Mouse (Mus musculus) spleen, adult 2 months (tissue): Measurements from ENCODE around the gene Hoxa2. TPM values are rescaled to one million over a fixed set of nuclear protein-coding genes. Genes with fewer than 3 reads are reported as not detected.

ENCODE experiments used
- DNase-seq, 2 experiments: peaks; one replicate each; pipeline versions ENCODE4 v3.0.0 to v3.0.0-alpha.2; 2012 to 2021; ENCODE audit warnings: low spot score in 2 of 2, low read depth in 1 of 2
- H3K27ac ChIP-seq: fragments of 200-500 bp; 2 replicates; pipeline ENCODE4 v1.5.1; 2012; ENCODE audit warnings: low read length, inconsistent platforms; ENCODE audit not compliant: insufficient read depth
- H3K27me3 ChIP-seq: fragments of 200-500 bp; 2 replicates; pipeline ENCODE4 v1.6.1; 2012; ENCODE audit warnings: mild to moderate bottlenecking, moderate library complexity, low read length, inconsistent platforms; ENCODE audit not compliant: control insufficient read depth, insufficient read depth
- H3K36me3 ChIP-seq: fragments of 200-500 bp; 2 replicates; pipeline ENCODE4 v1.6.1; 2012; ENCODE audit warnings: mild to moderate bottlenecking, low read length, inconsistent platforms; ENCODE audit not compliant: control insufficient read depth, insufficient read depth
- H3K4me1 ChIP-seq: fragments of 200-500 bp; 2 replicates; pipeline ENCODE4 v1.6.1; 2011; ENCODE audit warnings: inconsistent platforms; ENCODE audit not compliant: control insufficient read depth, insufficient read depth, insufficient read length
- H3K4me3 ChIP-seq: fragments of 200-500 bp; 2 replicates; pipeline ENCODE4 v1.5.1; 2011; ENCODE audit warnings: mild to moderate bottlenecking, inconsistent platforms; ENCODE audit not compliant: insufficient read depth, insufficient read length; ENCODE audit errors: extremely low read depth
- CTCF ChIP-seq: fragments of 200-500 bp; IDR thresholded peaks from 2 replicates; pipeline ENCODE4 v1.5.1; 2011; ENCODE audit warnings: mild to moderate bottlenecking, inconsistent platforms; ENCODE audit not compliant: insufficient read depth, insufficient read length, insufficient replicate concordance; ENCODE audit errors: extremely low read depth
- POLR2A ChIP-seq: fragments of 200-500 bp; IDR thresholded peaks from 2 replicates; pipeline ENCODE4 v1.6.1; 2011; ENCODE audit warnings: low read depth, low read length, inconsistent platforms
- WGBS: fragments of 180-500 bp; shearing (Covaris S2); methylation state at CpG from one replicate; pipeline ENCODE4 v1.1.7; 2018; 5-methylcytosine and 5-hydroxymethylcytosine counted together
- polyA plus RNA-seq: library from polyadenylated mRNA; depleted of rRNA; stranded (reverse); fragments of >200 nt; gene quantifications from 2 replicates; pipeline ENCODE4 v1.2.3, GENCODE M21; 2012

The Hoxa2 gene
- polyA plus RNA-seq, 1 experiment, result 0.27 TPM

- TF ChIP-seq POLR2A, result no peak
- no peak for TF ChIP-seq CTCF
- Histone ChIP-seq H3K4me3 (no peak overlapping the region), H3K27me3 (peaks cover 22% of the 10 kb centered on the region), H3K36me3 (no peaks in the 10 kb centered on the region), H3K27ac (no peak overlapping the region), H3K4me1 (peaks cover 5% of the 10 kb centered on the region)
- DNase-seq, result no peak
- WGBS, result 81% methylated on average over 3 of the region's 3 CpGs
Measured at GRCm38 (mm10) chr6:52155471-52155870, 9.2 kb downstream of the Hoxa2 start.

DNA sequence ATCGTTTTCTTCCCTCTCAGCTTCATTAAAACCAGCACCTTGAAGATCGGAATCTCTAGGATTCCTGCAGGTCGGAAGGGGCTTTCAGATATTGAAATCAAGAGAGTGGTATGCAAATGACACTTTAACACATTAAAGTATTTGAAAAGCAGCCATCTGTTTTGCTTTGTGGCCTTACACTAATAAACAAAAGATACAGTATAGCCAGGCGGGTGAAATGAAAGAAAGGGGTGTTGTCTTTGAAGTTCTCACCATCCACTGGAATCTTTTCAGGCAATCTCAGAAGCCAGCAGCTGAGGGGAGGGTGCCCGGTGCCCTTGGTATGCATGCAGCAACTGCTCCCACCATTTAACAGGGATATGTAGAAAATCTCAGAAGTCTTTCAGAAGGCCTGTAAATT is 10.6 kb downstream of the Hoxa2 start:
- Histone ChIP-seq H3K4me3 (no peak overlapping the region), H3K27me3 (peaks cover 20% of the 10 kb centered on the region)

GRCm38 (mm10) chr6:52153270-52153669 is 11.4 kb downstream of the Hoxa2 start:
- WGBS, result 24% methylated on average over 6 of the region's 6 CpGs
- no peak overlapping the region for H3K27ac ChIP-seq

More for the DNA sequence above, 10.6 kb downstream of the Hoxa2 start:
- no peak for DNase-seq
- H3K27ac ChIP-seq, result no peak overlapping the region
- H3K36me3 ChIP-seq, result no peaks in the 10 kb centered on the region
- WGBS, result 73% methylated on average over 5 of the region's 5 CpGs
- TF ChIP-seq POLR2A, result no peak
- no peak for TF ChIP-seq CTCF
- H3K4me1 ChIP-seq, result peaks cover 5% of the 10 kb centered on the region

DNA sequence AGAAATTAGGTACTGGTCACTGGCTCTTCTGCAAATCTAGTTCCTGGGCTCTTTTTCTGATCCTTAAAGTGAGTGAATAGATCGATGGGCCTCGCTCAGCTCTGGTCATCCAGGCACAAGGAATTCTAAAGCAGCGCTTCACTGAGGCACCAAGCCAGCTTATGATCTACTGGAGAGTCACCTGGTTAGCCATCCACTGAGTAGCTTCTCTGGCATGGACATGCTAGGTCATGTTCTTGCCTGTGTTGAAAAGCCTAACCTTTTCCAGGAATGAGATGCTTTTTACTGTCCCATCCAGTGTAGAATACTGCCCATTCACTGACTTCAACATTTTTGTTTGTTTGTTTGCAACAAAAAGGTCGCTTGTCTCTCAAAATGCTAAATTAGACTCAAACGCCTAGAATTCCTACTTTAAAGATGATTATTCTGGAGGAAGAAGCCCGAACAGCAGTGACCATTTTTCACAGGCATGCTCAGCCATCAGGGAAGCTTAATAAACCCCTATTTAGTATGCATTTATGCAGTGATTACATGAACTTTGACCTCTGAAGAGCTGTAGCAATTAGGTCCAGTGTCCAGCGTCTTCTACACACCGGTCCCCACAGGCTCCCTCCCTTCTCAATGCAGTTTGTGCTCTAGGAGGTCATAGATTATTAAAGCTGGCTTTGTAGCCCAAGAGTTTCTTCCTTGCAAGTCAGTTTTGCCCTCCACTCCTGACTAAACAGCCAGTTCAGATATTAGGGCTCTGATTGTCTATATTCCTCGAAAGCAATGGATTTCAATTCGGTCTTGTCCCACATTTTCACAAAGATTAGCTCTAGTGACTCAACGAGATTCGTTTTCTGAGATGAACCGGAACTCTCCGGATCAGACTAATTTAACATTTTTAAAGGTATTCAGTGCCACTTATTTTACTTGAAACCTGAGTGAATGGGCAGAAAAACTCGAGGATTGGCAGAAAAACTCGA is 12.1 kb downstream of the Hoxa2 start:
- no peak for DNase-seq
- TF ChIP-seq POLR2A (no peak), CTCF (no peak)
- H3K36me3 ChIP-seq, result no peaks in the 10 kb centered on the region
- no peak overlapping the region for H3K27ac ChIP-seq
- no peak overlapping the region for H3K4me3 ChIP-seq
- peaks cover 10% of the 10 kb centered on the region for H3K27me3 ChIP-seq
- WGBS, result 39% methylated on average over 16 of the region's 16 CpGs
- H3K4me1 ChIP-seq, result no peaks in the 10 kb centered on the region

More at GRCm38 (mm10) chr6:52153270-52153669, 11.4 kb downstream of the Hoxa2 start:
- Histone ChIP-seq H3K4me3 (no peak overlapping the region), H3K4me1 (peaks cover 5% of the 10 kb centered on the region), H3K27me3 (peaks cover 17% of the 10 kb centered on the region), H3K36me3 (no peaks in the 10 kb centered on the region)
- DNase-seq, result no peak
- no peak for TF ChIP-seq CTCF
- no peak for TF ChIP-seq POLR2A

DNA sequence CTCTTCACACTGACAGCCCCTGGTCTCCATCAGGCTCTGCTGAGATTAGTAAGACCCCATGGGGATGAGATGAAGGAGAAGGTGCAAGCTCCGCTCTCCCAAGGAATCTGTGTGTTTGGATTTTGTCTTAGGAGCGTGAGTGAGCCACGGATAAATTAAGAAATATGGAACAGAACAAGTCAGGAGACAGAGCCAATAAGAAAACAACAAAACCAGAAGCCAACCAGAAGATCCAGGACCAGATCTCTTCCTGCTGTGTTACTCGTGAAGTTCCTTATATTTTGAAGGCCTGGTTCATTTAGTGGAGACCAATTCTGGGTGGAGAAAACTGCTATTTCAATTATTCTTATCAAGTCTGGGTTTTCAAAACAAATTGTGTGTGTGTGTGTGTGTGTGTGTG is 13.1 kb downstream of the Hoxa2 start:
- Histone ChIP-seq H3K4me3 (no peak overlapping the region), H3K27ac (no peak overlapping the region), H3K27me3 (peaks cover 8% of the 10 kb centered on the region), H3K4me1 (no peaks in the 10 kb centered on the region), H3K36me3 (no peaks in the 10 kb centered on the region)
- TF ChIP-seq POLR2A, result no peak
- no peak for TF ChIP-seq CTCF
- WGBS, result 47% methylated on average over 4 of the region's 4 CpGs
- DNase-seq, result no peak

- TF ChIP-seq POLR2A, result no peak
- TF ChIP-seq CTCF, result no peak
- Histone ChIP-seq H3K36me3 (no peaks in the 10 kb centered on the region), H3K27me3 (peaks cover 7% of the 10 kb centered on the region), H3K4me3 (no peak overlapping the region), H3K27ac (no peak overlapping the region), H3K4me1 (no peaks in the 10 kb centered on the region)
- DNase-seq, result no peak
- WGBS, result 24% methylated on average over 16 of the region's 16 CpGs
Measured at GRCm38 (mm10) chr6:52150401-52150966, 14.1 kb downstream of the Hoxa2 start.

DNA sequence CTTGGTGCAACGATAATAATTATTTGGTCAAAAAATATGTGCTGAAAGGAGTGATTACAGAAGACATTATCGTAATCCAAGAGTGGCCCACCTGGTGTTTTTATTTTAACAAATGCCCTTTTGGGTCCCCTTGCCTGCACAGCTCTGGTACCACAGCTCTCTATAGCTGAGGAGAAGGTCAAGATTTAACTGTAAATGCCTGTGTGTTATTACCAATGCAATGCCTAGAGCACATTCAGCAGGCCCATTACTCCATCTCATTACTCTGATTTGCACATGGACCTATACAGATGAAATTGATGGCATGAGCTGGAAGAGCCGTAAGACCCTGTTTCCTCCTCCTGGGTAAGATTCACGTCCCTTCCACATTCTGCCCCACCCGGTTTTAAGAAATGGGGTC is 25.5 kb downstream of the Hoxa2 start:
- TF ChIP-seq POLR2A (no peak), CTCF (no peak)
- 91% methylated on average over 5 of the region's 5 CpGs for WGBS
- no peak for DNase-seq
- Histone ChIP-seq H3K4me3 (no peak overlapping the region), H3K36me3 (no peaks in the 10 kb centered on the region), H3K4me1 (no peaks in the 10 kb centered on the region), H3K27me3 (no peaks in the 10 kb centered on the region), H3K27ac (no peak overlapping the region)
